Mouse (Mus musculus): ENCODE results near the gene Col25a1. TPM values are rescaled to one million over a fixed set of nuclear protein-coding genes. Genes with fewer than 3 reads are reported as not detected.

Gene Col25a1
- polyA plus RNA-seq, 1 experiment from 2014 or later: 3.0 TPM

GRCm38 (mm10) chr3:130147827-130148226, 16.5 kb downstream of the Col25a1 start:
- Histone ChIP-seq H3K4me1 (ENCODE audit: control insufficient read depth, insufficient read depth, low read length) (no peaks in the 10 kb centered on the region), H3K36me3 (ENCODE audit: control insufficient read depth, insufficient read depth, low read length) (no peaks in the 10 kb centered on the region), H3K4me2 (no peak overlapping the region), H3K27ac (ENCODE audit: low read depth, low read length) (no peak overlapping the region), H3K4me3 (ENCODE audit: low read depth, low read length) (no peak overlapping the region), H3K9ac (ENCODE audit: low read depth, low read length) (no peak overlapping the region), H3K9me3 (replicated peaks; ENCODE audit: control insufficient read depth, low read length) (no peaks in the 10 kb centered on the region), H3K27me3 (ENCODE audit: control insufficient read depth, insufficient read depth, low read length) (no peaks in the 10 kb centered on the region)
- no peak for ATAC-seq (replicated peaks; ENCODE audit: insufficient number of reproducible peaks, low FRiP score, low TSS enrichment)
- WGBS (ENCODE audit: insufficient replicate concordance): 43% methylated on average over 8 of the region's 8 CpGs

GRCm38 (mm10) chr3:130149180-130149579, 17.9 kb downstream of the Col25a1 start:
- 91% methylated on average over 1 of the region's 1 CpGs for WGBS (ENCODE audit: insufficient replicate concordance)
- H3K27ac ChIP-seq (ENCODE audit: low read depth, low read length): no peak overlapping the region

GRCm38 (mm10) chr3:130153117-130153516, 21.8 kb downstream of the Col25a1 start:
- ATAC-seq (replicated peaks; ENCODE audit: insufficient number of reproducible peaks, low FRiP score, low TSS enrichment): no peak
- no peak overlapping the region for H3K4me2 ChIP-seq
- no peaks in the 10 kb centered on the region for H3K36me3 ChIP-seq (ENCODE audit: control insufficient read depth, insufficient read depth, low read length)
- H3K9me3 ChIP-seq (replicated peaks; ENCODE audit: control insufficient read depth, low read length): no peaks in the 10 kb centered on the region
- no peak overlapping the region for H3K27ac ChIP-seq (ENCODE audit: low read depth, low read length)
- no peaks in the 10 kb centered on the region for H3K27me3 ChIP-seq (ENCODE audit: control insufficient read depth, insufficient read depth, low read length)
- H3K9ac ChIP-seq (ENCODE audit: low read depth, low read length): no peak overlapping the region
- H3K4me3 ChIP-seq (ENCODE audit: low read depth, low read length): no peak overlapping the region
- WGBS (ENCODE audit: insufficient replicate concordance): 92% methylated on average over 3 of the region's 3 CpGs
- no peaks in the 10 kb centered on the region for H3K4me1 ChIP-seq (ENCODE audit: control insufficient read depth, insufficient read depth, low read length)

More at GRCm38 (mm10) chr3:130149180-130149579, 17.9 kb downstream of the Col25a1 start:
- Histone ChIP-seq H3K27me3 (ENCODE audit: control insufficient read depth, insufficient read depth, low read length) (no peaks in the 10 kb centered on the region), H3K4me3 (ENCODE audit: low read depth, low read length) (no peak overlapping the region), H3K4me1 (ENCODE audit: control insufficient read depth, insufficient read depth, low read length) (no peaks in the 10 kb centered on the region), H3K36me3 (ENCODE audit: control insufficient read depth, insufficient read depth, low read length) (no peaks in the 10 kb centered on the region), H3K4me2 (no peak overlapping the region), H3K9me3 (replicated peaks; ENCODE audit: control insufficient read depth, low read length) (no peaks in the 10 kb centered on the region), H3K9ac (ENCODE audit: low read depth, low read length) (no peak overlapping the region)
- ATAC-seq (replicated peaks; ENCODE audit: insufficient number of reproducible peaks, low FRiP score, low TSS enrichment): no peak

DNA sequence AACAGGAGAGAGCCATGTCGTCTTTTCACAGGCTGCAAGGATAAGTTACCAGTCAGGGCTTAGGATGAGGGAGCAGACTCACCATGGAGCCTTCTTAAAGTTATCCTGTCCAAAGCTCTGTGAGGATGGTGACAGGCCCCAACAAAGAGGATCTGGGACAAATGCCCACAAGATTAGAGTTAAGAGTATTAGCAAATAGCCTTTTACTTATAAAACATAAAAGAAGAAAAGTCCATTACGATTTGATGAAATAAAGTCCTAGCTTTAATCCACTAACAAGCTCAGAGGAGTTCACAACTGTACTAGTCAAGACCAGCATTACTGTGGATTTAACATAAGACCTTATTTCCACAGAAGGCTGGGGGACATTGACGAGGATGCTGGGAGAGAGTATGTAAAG, 26.2 kb downstream of the Col25a1 start:
- Histone ChIP-seq H3K9me3 (replicated peaks; ENCODE audit: control insufficient read depth, low read length) (no peaks in the 10 kb centered on the region), H3K27me3 (ENCODE audit: control insufficient read depth, insufficient read depth, low read length) (no peaks in the 10 kb centered on the region), H3K9ac (ENCODE audit: low read depth, low read length) (no peak overlapping the region), H3K4me2 (no peak overlapping the region), H3K4me1 (ENCODE audit: control insufficient read depth, insufficient read depth, low read length) (no peaks in the 10 kb centered on the region), H3K36me3 (ENCODE audit: control insufficient read depth, insufficient read depth, low read length) (no peaks in the 10 kb centered on the region), H3K27ac (ENCODE audit: low read depth, low read length) (no peak overlapping the region), H3K4me3 (ENCODE audit: low read depth, low read length) (no peak overlapping the region)
- WGBS (ENCODE audit: insufficient replicate concordance): 68% methylated on average over 3 of the region's 3 CpGs
- no peak for ATAC-seq (replicated peaks; ENCODE audit: insufficient number of reproducible peaks, low FRiP score, low TSS enrichment)

DNA sequence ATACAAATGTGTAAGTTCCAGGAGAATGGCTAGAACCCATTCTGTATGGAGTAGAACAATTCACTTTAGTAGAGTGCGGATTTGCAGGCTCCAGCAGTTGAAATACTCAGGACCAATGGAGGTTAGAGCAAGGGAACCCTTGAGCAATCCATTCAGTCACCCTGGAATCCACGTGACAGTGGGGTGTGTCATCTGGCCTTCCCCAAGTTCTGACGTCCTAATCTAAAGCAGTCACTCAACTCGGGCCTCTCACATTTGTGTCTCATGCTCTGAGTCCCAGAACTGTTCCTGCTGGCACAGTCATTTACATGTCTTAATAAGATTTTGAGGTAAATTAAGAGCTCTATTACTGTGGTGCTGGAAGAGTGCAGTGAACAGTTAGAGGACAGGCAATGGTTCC, 28.6 kb downstream of the Col25a1 start:
- no peaks in the 10 kb centered on the region for H3K36me3 ChIP-seq (ENCODE audit: control insufficient read depth, insufficient read depth, low read length)
- H3K4me2 ChIP-seq: no peak overlapping the region
- no peak overlapping the region for H3K9ac ChIP-seq (ENCODE audit: low read depth, low read length)
- no peaks in the 10 kb centered on the region for H3K27me3 ChIP-seq (ENCODE audit: control insufficient read depth, insufficient read depth, low read length)
- H3K4me1 ChIP-seq (ENCODE audit: control insufficient read depth, insufficient read depth, low read length): no peaks in the 10 kb centered on the region
- H3K9me3 ChIP-seq (replicated peaks; ENCODE audit: control insufficient read depth, low read length): no peaks in the 10 kb centered on the region
- H3K4me3 ChIP-seq (ENCODE audit: low read depth, low read length): no peak overlapping the region
- H3K27ac ChIP-seq (ENCODE audit: low read depth, low read length): no peak overlapping the region
- 56% methylated on average over 4 of the region's 4 CpGs for WGBS (ENCODE audit: insufficient replicate concordance)
- ATAC-seq (replicated peaks; ENCODE audit: insufficient number of reproducible peaks, low FRiP score, low TSS enrichment): no peak

GRCm38 (mm10) chr3:130160902-130161301, 29.6 kb downstream of the Col25a1 start:
- 71% methylated on average over 4 of the region's 4 CpGs for WGBS (ENCODE audit: insufficient replicate concordance)
- no peak overlapping the region for H3K4me3 ChIP-seq (ENCODE audit: low read depth, low read length)

DNA sequence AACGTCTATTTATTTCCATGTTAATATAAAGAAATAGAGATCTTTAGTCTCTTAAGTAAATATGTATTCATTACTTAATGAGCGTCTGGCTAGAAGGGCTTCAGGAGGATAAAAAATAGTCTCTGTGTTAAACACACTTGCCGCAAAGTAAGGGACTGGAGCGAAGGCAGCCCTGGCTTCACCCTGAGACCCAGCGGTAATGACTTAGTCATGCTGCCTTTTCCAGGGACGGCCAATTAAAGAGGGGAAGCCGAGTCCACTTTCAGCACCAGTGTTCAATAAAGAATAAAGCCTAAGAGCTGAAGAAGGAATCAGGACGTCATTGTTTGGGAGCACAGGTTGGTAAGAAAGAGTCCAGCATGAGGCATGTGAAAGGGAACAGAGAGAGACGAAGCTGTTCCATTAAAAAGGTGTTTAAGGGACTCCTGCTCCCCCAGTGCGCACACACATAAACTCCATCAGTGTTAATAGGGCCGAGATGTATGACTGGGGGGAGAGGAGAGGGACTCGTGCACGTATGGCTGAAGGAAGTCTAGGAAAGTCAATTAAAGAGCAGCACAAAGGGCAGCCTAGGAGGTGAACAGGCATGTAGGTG, 30.1 kb downstream of the Col25a1 start:
- Histone ChIP-seq H3K9me3 (replicated peaks; ENCODE audit: control insufficient read depth, low read length) (no peaks in the 10 kb centered on the region), H3K4me1 (ENCODE audit: control insufficient read depth, insufficient read depth, low read length) (no peaks in the 10 kb centered on the region), H3K27me3 (ENCODE audit: control insufficient read depth, insufficient read depth, low read length) (no peaks in the 10 kb centered on the region), H3K36me3 (ENCODE audit: control insufficient read depth, insufficient read depth, low read length) (no peaks in the 10 kb centered on the region), H3K4me2 (no peak overlapping the region), H3K9ac (ENCODE audit: low read depth, low read length) (no peak overlapping the region), H3K4me3 (ENCODE audit: low read depth, low read length) (no peak overlapping the region), H3K27ac (ENCODE audit: low read depth, low read length) (no peak overlapping the region)
- no peak for ATAC-seq (replicated peaks; ENCODE audit: insufficient number of reproducible peaks, low FRiP score, low TSS enrichment)
- 64% methylated on average over 13 of the region's 13 CpGs for WGBS (ENCODE audit: insufficient replicate concordance)

More at GRCm38 (mm10) chr3:130160902-130161301, 29.6 kb downstream of the Col25a1 start:
- Histone ChIP-seq H3K27ac (ENCODE audit: low read depth, low read length) (no peak overlapping the region), H3K4me2 (no peak overlapping the region), H3K4me1 (ENCODE audit: control insufficient read depth, insufficient read depth, low read length) (no peaks in the 10 kb centered on the region), H3K27me3 (ENCODE audit: control insufficient read depth, insufficient read depth, low read length) (no peaks in the 10 kb centered on the region), H3K9ac (ENCODE audit: low read depth, low read length) (no peak overlapping the region), H3K36me3 (ENCODE audit: control insufficient read depth, insufficient read depth, low read length) (no peaks in the 10 kb centered on the region), H3K9me3 (replicated peaks; ENCODE audit: control insufficient read depth, low read length) (no peaks in the 10 kb centered on the region)
- ATAC-seq (replicated peaks; ENCODE audit: insufficient number of reproducible peaks, low FRiP score, low TSS enrichment): no peak

DNA sequence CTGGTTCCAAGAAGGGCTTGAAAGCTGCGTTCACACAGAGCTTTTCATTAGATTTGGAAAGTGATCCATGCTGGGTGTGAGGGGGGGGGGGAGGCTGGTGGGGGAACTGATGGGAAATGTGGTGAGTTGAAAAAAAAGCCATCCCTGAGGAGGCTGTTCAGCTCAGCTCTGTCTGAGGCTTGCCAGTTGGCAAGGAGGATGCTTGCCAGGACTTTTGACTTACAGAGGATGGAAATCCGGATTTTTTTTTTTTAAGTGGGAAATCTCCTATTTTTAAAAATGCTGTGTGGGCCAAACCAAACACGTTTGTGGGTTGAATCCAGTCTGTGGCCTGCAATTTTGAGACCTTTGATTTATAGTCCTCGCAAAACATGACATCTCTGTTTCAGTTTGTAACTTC, 35.6 kb downstream of the Col25a1 start:
- Histone ChIP-seq H3K4me3 (ENCODE audit: low read depth, low read length) (no peak overlapping the region), H3K27me3 (ENCODE audit: control insufficient read depth, insufficient read depth, low read length) (no peaks in the 10 kb centered on the region), H3K27ac (ENCODE audit: low read depth, low read length) (no peak overlapping the region), H3K9me3 (replicated peaks; ENCODE audit: control insufficient read depth, low read length) (no peaks in the 10 kb centered on the region), H3K36me3 (ENCODE audit: control insufficient read depth, insufficient read depth, low read length) (no peaks in the 10 kb centered on the region), H3K4me2 (no peak overlapping the region), H3K4me1 (ENCODE audit: control insufficient read depth, insufficient read depth, low read length) (no peaks in the 10 kb centered on the region), H3K9ac (ENCODE audit: low read depth, low read length) (no peak overlapping the region)
- 67% methylated on average over 4 of the region's 4 CpGs for WGBS (ENCODE audit: insufficient replicate concordance)
- no peak for ATAC-seq (replicated peaks; ENCODE audit: insufficient number of reproducible peaks, low FRiP score, low TSS enrichment)

DNA sequence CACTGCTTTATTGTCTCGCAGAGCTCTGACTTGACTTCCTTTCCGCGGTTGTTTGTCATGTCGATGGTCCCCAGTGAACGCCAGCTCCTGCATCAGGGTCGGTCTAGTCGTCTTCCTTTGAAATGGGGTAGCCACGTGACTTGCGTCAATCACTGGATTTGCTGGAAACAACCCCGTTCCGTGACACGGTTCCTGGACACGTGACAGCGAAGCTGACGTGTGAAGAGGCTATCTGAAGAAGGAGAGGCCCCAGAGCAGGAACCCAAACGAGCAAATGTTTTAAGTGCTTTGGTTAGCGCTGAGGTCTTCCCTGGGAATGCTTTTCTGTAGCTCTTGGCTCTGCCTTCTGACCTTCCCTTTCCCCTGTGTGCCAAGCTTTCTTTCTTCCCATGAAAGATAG, 41.5 kb downstream of the Col25a1 start:
- Histone ChIP-seq H3K9ac (ENCODE audit: low read depth, low read length) (no peak overlapping the region), H3K9me3 (replicated peaks; ENCODE audit: control insufficient read depth, low read length) (no peaks in the 10 kb centered on the region), H3K4me2 (no peak overlapping the region), H3K27ac (ENCODE audit: low read depth, low read length) (no peak overlapping the region), H3K27me3 (ENCODE audit: control insufficient read depth, insufficient read depth, low read length) (no peaks in the 10 kb centered on the region), H3K36me3 (ENCODE audit: control insufficient read depth, insufficient read depth, low read length) (no peaks in the 10 kb centered on the region), H3K4me3 (ENCODE audit: low read depth, low read length) (no peak overlapping the region), H3K4me1 (ENCODE audit: control insufficient read depth, insufficient read depth, low read length) (no peaks in the 10 kb centered on the region)
- ATAC-seq (replicated peaks; ENCODE audit: insufficient number of reproducible peaks, low FRiP score, low TSS enrichment): no peak
- 61% methylated on average over 17 of the region's 17 CpGs for WGBS (ENCODE audit: insufficient replicate concordance)
